Mouse (Mus musculus) erythroblast, embryonic 14.5 days (primary cell): ENCODE results near the gene Ick.

Experiments
- GATA1 ChIP-seq: IDR thresholded peaks from 2 replicates; pipeline ENCODE4 v1.6.1; 2012; ENCODE audit warnings: low read length, inconsistent platforms, mixed read lengths
- TAL1 ChIP-seq: IDR thresholded peaks from 3 replicates; pipeline ENCODE4 v1.6.1; 2012; ENCODE audit warnings: low read length, inconsistent platforms, mixed read lengths

- TF ChIP-seq GATA1 (no peak), TAL1 (no peak)
These were observed 29.2 kb downstream of the Ick start for GRCm38 (mm10) chr9:78138044-78138676.
